Mouse (Mus musculus): ENCODE data around the gene Tmem30c.

- TF ChIP-seq CTCF (IDR thresholded peaks at IDR 0.05; ENCODE audit: insufficient read depth, low read depth, low read length) = no peak
- TF ChIP-seq POLR2A (IDR thresholded peaks at IDR 0.05; ENCODE audit: insufficient read depth, low read depth, low read length) = no peak
Measured at GRCm38 (mm10) chr16:57314236-57314635, 21.6 kb upstream of the Tmem30c start.

Measured in olfactory bulb, adult 2 months (tissue).